Mouse (Mus musculus) frontal cortex, postnatal 14 days (tissue): ENCODE results near the gene Rpp25l.
"Not testable (repeated sequence)": the region's sequence is repeated elsewhere in the genome, so short reads cannot be mapped to it uniquely, and the experiment has no call there.

Experiments used
- DNase-seq, 2 experiments: peaks; one replicate each; pipeline ENCODE4 v3.0.0; 2022; ENCODE audit warnings: low spot score in 2 of 2

Gene Rpp25l

DNA sequence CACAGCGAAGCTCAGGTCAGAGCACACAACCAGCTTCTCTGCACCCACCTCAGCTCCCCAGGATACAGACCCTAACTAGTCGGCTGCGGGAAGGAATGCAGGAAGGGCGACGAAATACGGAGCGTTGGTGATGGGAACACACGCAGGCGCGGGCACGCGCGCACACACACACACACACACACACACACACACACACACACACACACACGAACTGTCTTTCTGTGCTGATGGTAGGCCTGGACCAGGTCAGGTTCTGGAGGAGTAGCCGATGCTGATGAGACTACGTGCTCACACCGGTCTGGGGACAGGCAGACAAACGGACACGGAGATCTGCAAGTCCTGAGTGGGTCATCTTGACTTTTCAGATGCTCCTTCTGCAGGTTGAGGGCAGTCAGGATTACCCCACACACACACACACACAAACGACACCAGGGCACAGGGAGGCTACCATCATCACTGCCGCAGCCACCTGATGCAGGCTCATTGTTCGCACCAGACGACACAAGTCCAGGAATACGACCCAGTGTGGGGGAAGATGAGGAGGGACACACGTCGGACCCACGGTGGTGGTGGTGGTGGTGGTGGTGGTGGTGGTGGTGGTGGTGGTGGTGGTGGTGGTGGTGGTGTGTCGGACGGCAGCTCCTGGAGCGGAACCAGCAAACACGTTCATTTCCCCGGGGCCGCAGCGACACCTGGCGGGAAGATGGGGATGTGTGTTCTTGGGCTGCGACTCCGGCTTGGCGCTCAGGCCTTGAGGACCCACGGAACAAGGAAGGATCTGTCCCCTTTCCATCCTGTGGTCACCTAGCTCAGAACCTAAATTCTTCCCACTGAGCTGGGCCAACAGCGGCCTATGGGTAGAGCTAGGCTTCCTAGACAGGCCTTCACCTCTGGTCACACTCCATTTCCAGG lies 16.1 kb downstream of the Rpp25l start, which contains the start of gene Cntfr:
Cntfr (minus strand) TSS at position 160 of the 912 bp plus-strand sequence.
- peak in 1 of 2 experiments; percentile 87 for DNase-seq

DNA sequence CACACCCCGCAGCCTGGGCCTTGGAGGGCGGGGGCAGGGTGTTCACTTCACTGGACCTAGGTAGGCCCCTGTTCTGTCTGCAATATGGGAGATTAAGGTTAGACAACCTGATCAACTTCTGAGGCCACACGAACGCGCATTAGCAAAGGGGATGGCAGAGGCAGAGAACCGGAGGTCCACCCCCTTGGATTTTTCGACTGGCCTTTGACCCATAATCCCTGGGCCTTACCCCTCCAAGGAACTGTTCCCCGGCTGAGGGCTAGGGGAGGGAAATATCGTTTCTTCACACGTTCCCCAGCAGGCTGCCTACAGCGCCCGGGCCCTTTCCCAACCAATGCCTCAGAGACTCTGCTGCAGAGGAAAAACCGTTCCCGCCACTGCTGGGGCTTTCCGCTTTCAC lies 16.9 kb downstream of the Rpp25l start:
- DNase-seq = not testable (repeated sequence)

DNA sequence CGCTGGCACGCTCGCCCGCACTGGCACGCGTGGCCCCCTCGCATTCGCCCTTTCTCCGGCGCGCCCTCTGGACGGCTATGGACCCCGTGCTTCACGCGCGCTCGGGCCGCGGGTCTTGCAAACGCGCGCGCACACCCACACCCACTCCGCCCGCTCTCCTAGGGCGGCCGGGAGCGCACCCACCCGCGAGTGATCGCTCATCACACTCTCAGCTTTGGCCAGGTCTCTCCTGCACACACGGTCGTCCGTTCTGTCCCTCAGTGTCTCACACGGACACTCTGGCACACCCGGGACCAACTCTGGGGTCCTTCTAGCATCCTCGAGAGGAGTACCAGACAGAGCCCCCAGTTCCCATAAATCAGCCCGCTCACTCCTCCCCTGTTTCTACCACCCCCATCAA lies 17.5 kb downstream of the Rpp25l start:
- DNase-seq = not testable (repeated sequence)

DNA sequence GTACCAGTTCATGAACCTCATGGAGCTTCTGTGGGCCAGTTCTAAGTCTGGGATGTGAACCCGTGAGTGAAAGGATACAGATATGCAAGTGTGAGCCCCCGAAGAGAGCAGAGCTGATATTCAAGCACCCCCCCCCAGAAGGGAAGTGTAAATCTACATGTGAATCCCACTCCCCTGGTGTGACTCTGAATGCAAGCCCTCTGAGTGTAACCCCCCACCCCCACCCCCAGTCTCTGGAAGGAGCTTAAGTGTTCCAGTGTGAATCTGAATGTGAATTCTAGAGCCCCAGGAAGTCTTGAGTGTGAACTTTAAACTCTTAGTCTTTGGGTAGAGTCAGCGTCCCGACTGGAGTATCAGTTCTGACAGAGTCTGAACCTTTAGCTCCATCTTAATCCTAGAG lies 19.8 kb downstream of the Rpp25l start:
- not testable (repeated sequence) for DNase-seq

DNA sequence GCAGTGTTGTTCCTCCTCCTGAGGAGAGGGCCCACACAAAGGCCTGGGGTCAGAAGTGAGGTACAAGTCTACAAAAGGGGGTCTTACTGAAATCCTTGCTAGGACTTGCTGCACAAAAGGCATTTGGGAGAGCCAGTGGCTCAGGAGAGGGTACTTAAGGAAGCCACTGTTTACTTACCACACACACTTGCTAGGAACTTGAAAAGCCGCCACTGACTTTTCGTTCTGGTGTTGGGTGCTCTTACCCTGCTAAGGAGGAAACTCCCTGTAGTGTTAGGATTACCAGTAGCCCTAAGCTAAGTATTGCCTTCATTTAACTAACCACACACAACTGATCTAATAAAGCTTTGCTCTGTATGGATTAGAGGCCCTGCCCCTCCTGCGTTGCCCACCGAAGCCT lies 23.3 kb downstream of the Rpp25l start:
- DNase-seq = not testable (repeated sequence)

DNA sequence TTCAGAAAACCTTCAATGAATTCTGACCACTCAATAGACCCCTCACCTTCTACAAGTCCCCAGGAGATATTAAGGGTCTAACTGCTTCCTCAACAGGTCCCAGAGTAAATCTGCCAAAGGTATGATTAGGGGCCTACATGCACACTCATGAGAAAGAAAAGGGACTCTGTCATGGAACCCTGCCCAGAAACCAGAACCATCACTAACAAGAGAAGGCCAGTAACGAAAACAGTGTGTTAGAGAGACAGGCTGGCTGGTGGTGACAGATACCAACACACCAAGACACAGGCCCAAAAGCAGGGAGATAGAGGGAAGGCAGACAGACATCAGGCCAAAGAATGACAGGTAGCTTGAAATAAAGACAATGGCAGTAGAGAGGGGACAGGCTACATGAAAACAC lies 24.8 kb downstream of the Rpp25l start:
- DNase-seq = not testable (repeated sequence)

DNA sequence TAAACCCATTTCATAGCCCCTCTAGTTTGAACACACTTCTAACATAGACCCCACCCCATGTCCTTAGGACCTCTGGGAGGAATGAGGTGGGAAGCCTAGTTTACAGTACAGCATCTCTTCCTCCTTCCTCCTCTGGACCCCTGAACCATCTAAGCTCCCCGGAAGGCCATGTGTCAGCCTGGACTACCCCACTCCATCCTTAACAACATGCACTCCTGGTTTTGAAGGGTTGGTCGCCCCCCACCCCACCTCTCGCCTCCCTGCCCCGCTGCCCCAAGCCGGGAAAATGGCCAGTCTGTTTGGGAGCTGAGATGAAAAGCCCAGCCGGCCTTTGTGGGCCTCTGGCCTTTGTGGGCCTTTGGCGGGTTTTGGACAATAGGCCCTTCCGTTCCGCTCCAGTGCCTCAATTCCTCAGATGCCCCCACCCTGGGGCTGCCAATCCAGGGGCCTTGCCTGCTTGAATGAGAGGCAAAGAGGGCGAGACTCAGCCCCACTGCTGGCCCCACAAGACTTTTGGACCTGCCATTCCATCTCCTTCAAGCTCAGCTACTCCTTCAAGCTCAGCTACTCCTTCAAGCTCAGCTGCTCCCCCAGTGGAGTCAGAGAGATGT lies 27.3 kb downstream of the Rpp25l start:
- DNase-seq = not testable (repeated sequence)

DNA sequence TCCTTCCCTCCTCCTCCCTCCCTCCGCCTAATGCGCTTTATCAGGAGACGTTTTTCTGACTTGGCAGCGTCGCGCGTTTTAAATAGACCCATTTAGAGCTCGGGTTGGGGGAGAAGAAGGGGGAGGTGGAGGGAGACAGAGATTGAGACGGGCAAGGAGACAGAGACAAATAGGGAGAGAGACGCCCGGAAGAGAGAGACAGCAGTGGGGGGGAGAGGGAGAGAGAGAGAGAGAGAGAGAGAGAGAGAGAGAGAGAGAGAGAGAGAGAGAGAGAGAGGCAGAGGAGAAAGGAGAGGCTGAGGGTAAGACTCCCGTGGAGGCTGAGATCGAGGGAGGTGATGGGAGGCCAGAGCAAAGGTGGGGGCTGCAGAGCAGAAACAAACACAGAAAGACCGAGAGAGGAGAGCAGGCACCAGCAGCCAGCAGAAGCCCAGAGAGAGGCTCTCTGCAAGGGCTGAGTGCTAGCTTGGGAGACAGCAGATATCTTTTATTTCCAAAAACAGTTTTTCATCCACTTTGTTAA lies 28.3 kb downstream of the Rpp25l start:
- DNase-seq = not testable (repeated sequence)

DNA sequence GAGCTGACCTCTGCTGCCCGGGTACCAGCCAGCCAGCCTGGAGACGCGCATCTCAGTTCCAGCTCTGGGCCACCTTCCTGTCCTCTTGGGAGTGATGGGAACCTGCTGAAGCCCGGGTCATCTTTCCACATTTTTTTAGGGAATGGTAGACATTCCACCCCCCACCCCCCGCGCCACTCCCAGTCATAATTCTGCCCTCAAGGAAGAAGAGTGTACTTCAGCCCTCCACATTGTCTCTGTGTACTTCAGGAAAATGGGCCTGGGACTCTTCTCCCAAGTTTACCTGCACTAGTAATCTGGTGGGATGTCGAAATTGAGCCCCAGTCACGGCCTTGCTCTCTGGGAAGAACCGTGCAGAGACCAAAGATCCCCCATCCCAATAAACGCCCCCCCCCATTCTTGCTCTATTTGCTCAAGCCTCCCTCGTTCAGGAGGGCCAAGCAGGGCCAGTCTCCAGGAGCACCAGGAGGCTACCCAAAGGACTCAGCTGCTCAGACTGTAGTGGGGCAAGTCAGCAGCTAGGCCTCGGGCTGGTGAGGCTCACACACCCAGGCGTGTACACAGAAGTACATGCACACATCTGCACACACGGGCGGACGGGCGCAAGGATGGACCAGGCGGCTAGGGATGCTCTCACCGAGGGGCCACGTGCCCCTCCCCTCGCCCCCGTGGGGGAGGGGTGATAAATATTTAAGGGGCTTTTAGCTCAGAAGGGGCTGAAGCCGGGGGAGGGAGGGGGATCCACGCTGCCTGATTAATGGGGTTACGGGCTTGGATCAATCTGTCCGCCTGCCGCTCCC lies 29.0 kb downstream of the Rpp25l start:
- DNase-seq = not testable (repeated sequence)

DNA sequence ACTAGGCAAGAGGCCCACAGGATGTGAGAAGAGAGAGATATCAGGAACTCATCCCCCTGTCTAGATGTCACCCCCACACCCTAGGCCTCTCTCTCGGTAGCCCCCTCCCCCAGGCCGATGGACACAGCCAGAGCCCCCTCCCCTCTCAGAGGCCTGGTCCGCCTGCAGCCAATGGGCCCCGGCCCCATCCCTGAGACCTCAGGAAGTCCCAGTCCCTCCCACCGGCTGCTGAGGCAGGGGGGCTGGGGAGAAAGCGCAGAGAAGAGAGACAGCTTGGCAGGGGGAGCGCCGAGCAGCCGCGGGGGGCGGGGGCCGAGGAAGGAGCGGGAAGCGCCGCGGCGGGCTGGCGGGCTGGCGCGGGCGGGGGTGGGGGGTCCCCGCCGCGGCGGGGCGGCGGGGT lies 30.0 kb downstream of the Rpp25l start:
- DNase-seq = not testable (repeated sequence)

DNA sequence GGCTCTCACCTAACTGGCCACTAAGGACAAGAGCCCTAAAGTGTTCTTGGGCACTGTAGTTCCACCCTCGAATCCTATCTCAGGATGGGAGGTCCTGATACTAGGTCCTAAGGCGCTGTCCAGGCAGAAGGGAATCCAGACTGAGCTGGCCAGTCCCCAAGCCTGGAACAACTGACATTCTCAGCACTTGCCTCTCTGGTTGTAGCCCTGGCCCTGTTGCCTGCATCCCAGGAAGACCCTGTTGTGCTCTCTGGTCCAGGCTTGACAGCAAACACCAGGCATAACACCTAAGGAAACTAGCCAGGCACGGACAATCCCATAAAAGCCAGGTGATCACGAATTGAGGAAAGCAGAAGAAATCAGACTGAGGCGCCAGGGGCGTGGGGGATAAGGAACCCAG lies 30.5 kb downstream of the Rpp25l start:
- DNase-seq = no peak

DNA sequence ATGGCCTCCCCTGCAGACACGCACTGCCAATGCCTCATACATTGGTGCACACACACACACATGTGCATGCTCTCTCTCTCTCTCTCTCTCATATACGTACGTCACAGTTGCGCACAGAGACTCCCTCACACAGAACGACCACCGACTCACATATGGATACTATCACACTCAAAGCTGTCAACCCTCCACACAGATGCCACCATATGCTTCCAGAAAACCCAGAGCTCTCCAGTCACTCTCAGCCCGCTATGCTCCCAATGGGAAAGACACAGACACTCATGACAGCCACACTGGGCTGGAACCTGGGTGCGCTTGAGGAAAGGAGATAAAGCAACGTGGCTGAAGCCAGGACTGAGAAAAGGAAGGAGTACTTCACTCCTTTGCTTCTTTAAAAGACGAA lies 31.4 kb downstream of the Rpp25l start:
- no peak for DNase-seq

DNA sequence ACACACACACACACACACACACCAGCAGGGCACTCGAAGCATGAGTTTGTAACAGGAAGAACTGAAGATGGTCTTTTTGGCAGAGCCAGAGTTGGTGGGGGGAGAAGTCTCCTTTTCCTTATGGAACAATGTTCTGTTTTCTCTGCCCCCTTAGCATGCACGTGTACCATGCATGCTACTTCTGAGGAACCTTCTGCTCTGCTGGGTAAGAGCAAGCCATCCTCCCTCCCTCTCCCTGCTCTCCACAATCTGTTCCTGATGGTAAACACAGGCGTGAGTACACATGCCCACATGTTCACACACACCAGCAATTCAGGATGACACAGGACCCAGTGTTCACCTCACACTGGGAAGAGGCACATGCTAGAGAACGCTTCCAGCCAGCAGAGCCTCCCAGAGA lies 32.2 kb downstream of the Rpp25l start:
- DNase-seq = no peak

DNA sequence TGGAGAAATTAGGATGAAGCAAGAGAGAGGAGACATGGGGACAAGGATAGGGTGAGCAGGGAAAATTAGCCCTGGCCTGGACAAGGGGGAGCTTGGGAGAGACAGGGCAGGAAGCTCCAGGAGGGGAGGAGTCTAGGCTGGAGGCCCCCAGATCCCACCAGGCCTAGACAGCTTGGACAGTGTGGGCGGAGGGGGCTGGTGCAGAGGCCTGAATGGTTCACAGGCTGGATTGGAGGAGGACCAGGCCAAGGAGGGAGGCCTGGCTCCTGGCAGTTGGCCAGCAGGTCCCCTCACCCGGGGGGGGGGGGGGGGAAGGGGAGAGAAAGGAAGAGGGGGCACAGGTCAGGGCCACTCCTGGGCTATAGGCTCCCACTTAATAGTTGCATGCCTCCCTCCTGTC lies 34.0 kb downstream of the Rpp25l start:
- no peak for DNase-seq

DNA sequence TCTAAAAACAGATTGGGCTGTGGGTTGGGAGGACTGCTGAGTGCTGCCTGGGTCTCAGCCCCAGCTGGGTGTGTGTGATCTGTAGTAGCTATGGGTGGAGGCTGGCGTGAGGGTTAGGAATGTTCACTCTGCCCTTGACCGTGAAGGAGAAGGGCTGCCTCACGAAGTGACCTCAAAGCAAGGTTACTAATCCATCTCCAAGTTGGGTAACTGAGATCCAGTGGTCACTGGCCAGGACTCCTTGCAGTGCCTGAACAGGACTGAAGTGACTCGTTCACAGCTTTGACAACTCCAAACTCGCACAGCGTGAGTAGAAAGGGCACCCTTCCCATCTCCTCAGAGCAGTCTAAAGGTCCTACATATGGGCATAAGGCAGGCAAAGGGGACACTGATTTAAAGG lies 34.5 kb downstream of the Rpp25l start:
- no peak for DNase-seq

DNA sequence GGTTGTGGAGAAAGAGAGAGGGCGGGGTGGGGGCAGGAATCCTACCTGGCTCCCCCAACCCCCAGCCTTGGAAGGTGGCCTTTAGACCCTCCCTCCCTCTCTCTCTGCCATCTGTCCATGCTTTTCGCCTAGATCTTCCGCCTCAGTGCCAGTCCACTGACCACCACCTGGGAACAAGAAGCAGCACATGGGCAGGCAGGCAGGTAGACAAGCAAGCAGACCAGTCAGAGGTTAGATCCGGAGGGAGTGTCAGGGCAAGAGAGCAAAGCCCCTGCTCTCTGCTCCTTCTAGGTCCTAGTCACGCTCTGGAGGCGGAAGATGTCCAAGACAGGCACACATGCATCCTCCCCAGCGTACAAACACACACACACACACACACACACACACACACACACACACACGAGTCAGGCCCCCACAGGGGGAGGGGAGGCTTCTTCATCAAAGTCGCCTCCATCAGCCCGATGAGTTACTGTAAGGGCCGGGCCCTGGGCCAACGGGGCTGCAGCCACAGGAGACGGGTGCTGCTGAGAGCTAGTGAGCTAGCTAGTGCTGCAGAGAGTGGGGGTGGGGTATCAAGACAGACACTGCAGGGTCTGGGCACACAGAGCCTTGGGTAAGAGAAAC lies 36.2 kb downstream of the Rpp25l start:
- DNase-seq = no peak

DNA sequence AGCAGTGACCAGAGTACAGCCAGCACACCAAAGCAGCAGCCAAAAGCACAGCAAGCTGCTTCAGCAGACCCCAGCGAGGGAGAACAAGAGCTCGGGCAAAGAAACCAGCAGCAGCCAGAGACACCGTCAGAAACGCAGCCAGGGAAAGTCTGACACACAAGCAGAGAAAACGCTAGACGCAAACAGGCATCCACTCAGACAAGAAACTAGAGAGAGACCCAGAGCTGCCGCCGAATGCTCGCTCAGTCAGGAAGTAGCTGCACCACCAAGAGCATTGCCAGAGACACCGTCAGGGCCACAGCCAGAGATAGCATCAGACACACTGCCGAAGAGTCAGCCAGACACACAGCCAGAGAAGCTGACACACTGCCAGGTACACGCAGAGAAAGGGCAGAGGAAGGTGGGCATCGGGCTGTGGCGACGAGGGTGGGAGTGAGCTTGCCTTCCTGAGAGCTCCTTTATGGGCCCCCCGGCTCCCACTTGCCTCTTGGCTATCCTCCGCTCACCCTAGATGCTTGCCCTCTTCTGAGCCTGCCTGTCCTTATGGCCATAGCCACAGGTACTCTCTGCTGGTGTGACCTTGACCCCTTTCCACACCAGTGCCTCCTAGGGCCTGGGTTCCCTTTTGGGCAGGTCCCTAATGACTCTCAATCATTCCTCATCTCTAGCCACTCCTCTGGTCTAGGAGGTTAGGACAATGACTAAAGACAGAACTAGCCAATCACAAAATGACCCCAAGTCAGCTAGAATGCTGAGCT lies 36.9 kb downstream of the Rpp25l start:
- no peak for DNase-seq

DNA sequence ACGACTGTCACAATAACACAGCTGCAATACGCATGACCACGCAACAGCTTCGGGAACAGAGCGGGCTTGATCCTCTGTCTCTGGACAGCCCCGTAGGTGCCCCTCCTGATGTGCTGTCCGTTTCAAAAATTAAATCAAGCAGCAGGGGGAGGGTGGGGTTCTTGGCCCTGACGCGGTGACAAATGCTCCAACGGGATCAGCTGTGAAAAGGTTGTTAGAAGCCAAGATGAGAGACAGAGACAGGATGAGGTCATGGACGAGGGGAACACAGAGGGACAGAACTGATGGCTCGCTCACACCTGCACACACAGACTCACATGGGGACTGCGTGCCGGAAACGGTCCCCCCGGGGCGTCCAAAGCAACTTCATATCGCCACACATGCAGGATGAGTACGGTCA lies 40.1 kb downstream of the Rpp25l start:
- DNase-seq = no peak

DNA sequence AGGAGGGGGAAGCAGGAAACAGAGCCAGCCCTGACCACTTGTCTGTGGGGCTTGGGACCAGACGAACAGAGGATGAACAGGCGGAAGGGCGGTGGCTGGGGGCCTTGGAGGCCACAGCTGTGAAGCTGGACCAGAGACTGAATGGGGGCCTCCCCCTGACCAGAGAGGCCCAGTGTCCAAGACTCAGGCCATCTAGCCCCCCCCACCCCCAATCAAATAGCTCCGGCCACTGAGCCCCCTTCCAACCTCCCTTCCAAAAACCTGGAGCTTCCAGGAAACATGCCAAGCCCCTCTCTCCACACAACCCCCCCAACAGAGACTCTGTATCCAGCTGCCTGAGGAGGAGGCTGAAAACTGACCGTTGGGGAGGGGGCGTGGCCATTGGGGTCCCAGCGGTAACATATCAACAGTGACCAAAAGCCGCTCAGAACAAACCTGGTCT lies 40.8 kb downstream of the Rpp25l start:
- DNase-seq = no peak

DNA sequence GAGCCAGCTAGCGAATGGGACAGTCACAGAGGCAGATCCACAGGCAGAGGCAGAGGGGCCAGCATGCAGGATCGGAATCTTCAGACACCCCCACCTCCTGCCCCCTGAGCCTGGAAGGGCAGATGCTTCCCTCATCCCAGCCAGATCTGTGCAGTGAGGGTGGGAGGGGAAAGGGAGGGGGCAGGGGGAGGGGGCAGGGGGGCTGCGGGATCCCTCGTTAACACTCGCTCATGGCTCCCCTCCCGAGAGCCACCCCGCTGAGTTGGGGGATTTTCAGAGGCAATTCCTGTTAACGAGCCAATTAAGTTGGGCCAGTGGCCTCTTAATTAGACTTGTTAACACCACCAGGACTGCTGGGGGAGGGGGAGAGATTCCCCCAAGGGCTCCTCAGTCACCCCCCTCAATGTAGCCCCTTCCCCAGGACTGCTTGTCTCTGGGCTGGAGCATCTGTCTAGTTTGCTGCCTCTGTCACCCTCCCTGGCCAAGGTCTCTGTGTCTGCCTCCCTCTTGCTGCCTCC lies 41.3 kb downstream of the Rpp25l start:
- DNase-seq = no peak

DNA sequence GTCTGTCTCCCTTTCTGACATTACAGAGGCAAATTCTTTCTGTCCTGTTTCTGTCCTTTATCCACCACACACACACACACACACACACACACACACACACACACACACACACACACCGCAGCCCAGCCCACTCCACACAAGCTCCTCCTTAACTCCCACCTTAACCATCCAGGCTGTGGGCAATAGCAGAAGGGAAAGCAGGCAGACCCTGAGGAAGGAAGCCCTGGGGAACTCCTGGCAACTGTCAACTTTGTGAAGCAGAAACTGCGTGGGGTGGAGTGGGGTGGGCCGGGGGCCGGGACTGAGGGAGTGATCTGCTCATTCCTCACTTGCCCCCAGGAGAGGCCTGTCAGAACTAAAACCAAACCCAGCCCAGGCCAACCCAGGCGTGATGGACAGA lies 41.8 kb downstream of the Rpp25l start:
- no peak for DNase-seq
